Mouse (Mus musculus) bone marrow, adult 2 months (tissue): ENCODE measurements around the gene Rpusd1. TPM values are rescaled to one million over a fixed set of nuclear protein-coding genes. Genes with fewer than 3 reads are reported as not detected.

Experiments
- H3K27ac ChIP-seq: fragments of 200-500 bp; 2 replicates; pipeline ENCODE4 v1.5.1; 2012; ENCODE audit warnings: low read depth, mild to moderate bottlenecking, control low read depth, inconsistent platforms, low read length; ENCODE audit not compliant: control insufficient read depth, poor library complexity, insufficient read depth
- H3K4me1 ChIP-seq: fragments of 200-500 bp; 2 replicates; pipeline ENCODE4 v1.6.1; 2011; ENCODE audit warnings: low read length; ENCODE audit not compliant: control insufficient read depth, insufficient read depth
- H3K4me3 ChIP-seq: fragments of 200-500 bp; replicated peaks from 2 replicates; pipeline ENCODE3; 2011; ENCODE audit warnings: mild to moderate bottlenecking, low read depth, low read length, control low read depth; ENCODE audit not compliant: control insufficient read depth
- CTCF ChIP-seq: fragments of 200-500 bp; IDR thresholded peaks from 2 replicates; pipeline ENCODE4 v1.5.1; 2011; ENCODE audit warnings: low read length, control low read depth; ENCODE audit not compliant: control insufficient read depth, insufficient read depth
- POLR2A ChIP-seq: fragments of 200-500 bp; IDR thresholded peaks from 2 replicates; pipeline ENCODE4 v1.6.1; 2011; ENCODE audit warnings: low read depth, mild to moderate bottlenecking, control low read depth, low read length, borderline replicate concordance; ENCODE audit not compliant: control insufficient read depth
- WGBS: fragments of 180-500 bp; shearing (Covaris S2); methylation state at CpG from one replicate; pipeline ENCODE4 v1.1.7; 2018; 5-methylcytosine and 5-hydroxymethylcytosine counted together
- polyA plus RNA-seq: library from polyadenylated mRNA; stranded (reverse); fragments of >200 nt; gene quantifications from 2 replicates; pipeline ENCODE4 v1.2.4, GENCODE M21; 2011; ENCODE audit warnings: low replicate concordance; ENCODE audit not compliant: missing spikeins, insufficient read depth, insufficient read length

Rpusd1 gene
- polyA plus RNA-seq = 3.6 and 8.6 TPM in 2 replicates

- under 1% methylated on average over 37 of the region's 37 CpGs for WGBS
- peak within 1 kb of the TSS; percentile 13; the same call in 1 of the 2 replicates for H3K27ac ChIP-seq
- no peak; the same call in 1 of the 2 replicates for TF ChIP-seq CTCF
- peak; percentile 53; the same call in 1 of the 2 replicates for TF ChIP-seq POLR2A
Observed at GRCm38 (mm10) chr17:25727265-25728008, at the start of gene Rpusd1, which contains the start of gene Chtf18. Rpusd1 (plus strand) TSS chr17:25727670. Chtf18 (minus strand) TSS chr17:25727419.

GRCm38 (mm10) chr17:25677969-25678368 is 49.5 kb upstream of the Rpusd1 start:
- WGBS = 6% methylated on average over 6 of the region's 6 CpGs
- Histone ChIP-seq H3K4me3 (no peak overlapping the region), H3K4me1 (peaks cover 2% of the 10 kb centered on the region; the same call in 1 of the 2 replicates), H3K27ac (no peak overlapping the region; the same call in 1 of the 2 replicates)
- TF ChIP-seq POLR2A (no peak), CTCF (no peak)

More at GRCm38 (mm10) chr17:25727265-25728008, at the start of gene Rpusd1, which contains the start of gene Chtf18:
- H3K4me3 ChIP-seq = peak within 1 kb of the TSS; percentile 88
- H3K4me1 ChIP-seq = peaks cover 3% of the 10 kb centered on the region

- no peak overlapping the region for H3K4me3 ChIP-seq
- no peak overlapping the region for H3K27ac ChIP-seq
- TF ChIP-seq CTCF = no peak
- TF ChIP-seq POLR2A = no peak
- H3K4me1 ChIP-seq = peaks cover 2% of the 10 kb centered on the region; the same call in 1 of the 2 replicates
- 14% methylated on average over 5 of the region's 5 CpGs for WGBS
Observed at GRCm38 (mm10) chr17:25679818-25680217, 47.7 kb upstream of the Rpusd1 start.

- no peak overlapping the region for H3K4me3 ChIP-seq
- WGBS = 45% methylated on average over 4 of the region's 4 CpGs
- no peak overlapping the region for H3K27ac ChIP-seq
- peaks cover 2% of the 10 kb centered on the region; the same call in 1 of the 2 replicates for H3K4me1 ChIP-seq
- TF ChIP-seq POLR2A (no peak), CTCF (no peak)
Observed at GRCm38 (mm10) chr17:25681636-25682035, 45.8 kb upstream of the Rpusd1 start.

- Histone ChIP-seq H3K27ac (no peak overlapping the region), H3K4me3 (no peak overlapping the region), H3K4me1 (no peaks in the 10 kb centered on the region)
- WGBS = 27% methylated on average over 7 of the region's 7 CpGs
- no peak for TF ChIP-seq POLR2A
- TF ChIP-seq CTCF = no peak
Observed at GRCm38 (mm10) chr17:25686323-25686722, 41.1 kb upstream of the Rpusd1 start.

GRCm38 (mm10) chr17:25688922-25689321 is 38.5 kb upstream of the Rpusd1 start:
- TF ChIP-seq CTCF = no peak
- TF ChIP-seq POLR2A = no peak
- 77% methylated on average over 4 of the region's 4 CpGs for WGBS
- Histone ChIP-seq H3K4me3 (no peak overlapping the region), H3K27ac (no peak overlapping the region), H3K4me1 (no peaks in the 10 kb centered on the region)

- Histone ChIP-seq H3K4me1 (no peaks in the 10 kb centered on the region), H3K27ac (no peak overlapping the region), H3K4me3 (no peak overlapping the region)
- WGBS = 21% methylated on average over 1 of the region's 1 CpGs
- TF ChIP-seq CTCF (no peak), POLR2A (no peak)
Observed at GRCm38 (mm10) chr17:25696263-25696662, 31.2 kb upstream of the Rpusd1 start.

GRCm38 (mm10) chr17:25698446-25698845 is 29.0 kb upstream of the Rpusd1 start:
- H3K4me3 ChIP-seq = no peak overlapping the region
- H3K27ac ChIP-seq = no peak overlapping the region
- 12% methylated on average over 7 of the region's 7 CpGs for WGBS
- H3K4me1 ChIP-seq = no peaks in the 10 kb centered on the region
- TF ChIP-seq CTCF = peak; percentile 61
- TF ChIP-seq POLR2A = no peak
